Mouse (Mus musculus) limb, embryonic 12.5 days (tissue): ENCODE results near the gene Ass1. TPM values are rescaled to one million over a fixed set of nuclear protein-coding genes. Genes with fewer than 3 reads are reported as not detected.
"Not testable (repeated sequence)": the region's sequence is repeated elsewhere in the genome, so short reads cannot be mapped to it uniquely, and the experiment has no call there.

Experiments
- ATAC-seq: fragments of 200-750 bp; cut with Nextera tagmentation; 2 replicates; pipeline ENCODE4 v1.8.0; 2017; ENCODE audit warnings: low read depth, moderate TSS enrichment; ENCODE audit not compliant: insufficient number of reproducible peaks, insufficient read depth, low FRiP score, low TSS enrichment
- H3K27ac ChIP-seq: fragments of 300-500 bp; sonication (generic); 2 replicates; pipeline ENCODE4 v1.5.1; 2016; ENCODE audit warnings: mild to moderate bottlenecking, moderate library complexity
- H3K27me3 ChIP-seq: fragments of 300-500 bp; sonication (generic); 2 replicates; pipeline ENCODE4 v1.6.1; 2016; ENCODE audit warnings: mild to moderate bottlenecking, moderate library complexity
- H3K36me3 ChIP-seq: fragments of 300-500 bp; sonication (generic); 2 replicates; pipeline ENCODE4 v1.6.1; 2016; ENCODE audit warnings: mild to moderate bottlenecking, moderate library complexity
- H3K4me1 ChIP-seq: fragments of 300-500 bp; sonication (generic); replicated peaks from 2 replicates; pipeline ENCODE4 v1.6.1; 2016
- H3K4me2 ChIP-seq: fragments of 300-500 bp; sonication (generic); 2 replicates; pipeline ENCODE4 v1.6.1; 2016; ENCODE audit warnings: mild to moderate bottlenecking, moderate library complexity
- H3K4me3 ChIP-seq: fragments of 300-500 bp; sonication (generic); replicated peaks from 2 replicates; pipeline ENCODE4 v1.5.1; 2016; ENCODE audit warnings: mild to moderate bottlenecking
- H3K9ac ChIP-seq: fragments of 300-500 bp; sonication (generic); replicated peaks from 2 replicates; pipeline ENCODE4 v1.6.1; 2016; ENCODE audit warnings: mild to moderate bottlenecking, moderate library complexity
- H3K9me3 ChIP-seq: fragments of 300-500 bp; sonication (generic); 2 replicates; pipeline ENCODE4 v1.6.1; 2016; ENCODE audit warnings: mild to moderate bottlenecking, moderate library complexity
- WGBS: fragments of 180-500 bp; shearing (Covaris S2); methylation state at CpG from one replicate; pipeline ENCODE4 v1.1.7; 2016; 5-methylcytosine and 5-hydroxymethylcytosine counted together
- polyA plus RNA-seq: library from polyadenylated mRNA; unstranded; fragments of >200 nt; fragmentation: Nextera tagmentation; extraction: Ambion mirVana; gene quantifications from 2 replicates; pipeline ENCODE4 v1.2.1, GENCODE M21; 2016

The Ass1 gene
- polyA plus RNA-seq, 1 experiment from 2014 or later: 5.5 TPM

DNA sequence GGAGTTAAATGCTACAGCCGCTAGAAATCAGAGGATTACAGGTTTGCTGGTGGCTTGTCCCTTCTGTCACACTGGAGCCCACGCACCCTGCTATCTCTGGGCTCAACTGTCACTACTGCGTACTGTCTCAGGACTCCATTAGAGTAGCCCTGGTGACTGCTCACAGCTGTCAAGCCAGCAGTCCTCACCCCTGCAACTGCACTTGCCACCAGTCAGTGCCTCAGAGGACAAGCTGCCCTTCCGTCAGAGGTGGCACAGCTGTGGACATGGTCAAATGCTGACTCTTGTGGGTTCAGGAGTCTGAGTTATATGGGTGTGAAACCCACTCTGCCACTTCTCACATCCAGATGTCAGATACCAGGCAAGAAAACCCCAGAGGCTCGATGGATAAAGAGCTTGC lies 68.7 kb downstream of the Ass1 start:
- Histone ChIP-seq H3K27me3 (0 out of 2 replicates have a peak, but pooled peaks cover 9% of the 10 kb centered on the region), H3K4me3 (no peak overlapping the region), H3K4me1 (no peaks in the 10 kb centered on the region), H3K27ac (no peak overlapping the region), H3K9me3 (peaks cover 6% of the 10 kb centered on the region; the same call in 1 of the 2 replicates), H3K4me2 (no peak overlapping the region), H3K36me3 (no peaks in the 10 kb centered on the region), H3K9ac (no peak overlapping the region)
- no peak for ATAC-seq
- WGBS: 71% methylated on average over 5 of the region's 5 CpGs

DNA sequence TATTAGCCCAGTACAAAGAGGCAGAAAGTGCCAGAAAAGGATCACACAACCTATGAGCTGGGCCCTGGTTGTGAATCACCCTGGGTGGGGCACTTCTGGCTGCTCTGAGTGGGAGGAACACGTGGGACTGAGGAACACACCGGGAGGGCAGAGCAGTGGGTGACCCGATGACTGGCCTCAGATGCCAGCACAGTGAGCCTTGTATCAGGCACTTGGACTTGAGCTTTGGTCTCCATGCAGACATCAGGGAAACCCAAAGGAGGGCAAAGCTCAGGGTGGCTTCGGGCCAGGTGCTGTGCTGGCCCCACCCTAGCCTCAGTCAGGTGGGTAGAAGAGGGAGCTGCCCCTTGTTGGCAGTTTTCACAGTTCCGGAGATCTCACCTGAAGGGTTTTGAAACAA lies 71.6 kb downstream of the Ass1 start:
- Histone ChIP-seq H3K4me1 (no peaks in the 10 kb centered on the region), H3K9me3 (peaks cover 6% of the 10 kb centered on the region; the same call in 1 of the 2 replicates), H3K27me3 (0 out of 2 replicates have a peak, but pooled peaks cover 9% of the 10 kb centered on the region), H3K36me3 (no peaks in the 10 kb centered on the region), H3K27ac (no peak overlapping the region), H3K4me3 (no peak overlapping the region), H3K9ac (no peak overlapping the region), H3K4me2 (no peak overlapping the region)
- ATAC-seq: no peak
- WGBS: 92% methylated on average over 5 of the region's 5 CpGs

DNA sequence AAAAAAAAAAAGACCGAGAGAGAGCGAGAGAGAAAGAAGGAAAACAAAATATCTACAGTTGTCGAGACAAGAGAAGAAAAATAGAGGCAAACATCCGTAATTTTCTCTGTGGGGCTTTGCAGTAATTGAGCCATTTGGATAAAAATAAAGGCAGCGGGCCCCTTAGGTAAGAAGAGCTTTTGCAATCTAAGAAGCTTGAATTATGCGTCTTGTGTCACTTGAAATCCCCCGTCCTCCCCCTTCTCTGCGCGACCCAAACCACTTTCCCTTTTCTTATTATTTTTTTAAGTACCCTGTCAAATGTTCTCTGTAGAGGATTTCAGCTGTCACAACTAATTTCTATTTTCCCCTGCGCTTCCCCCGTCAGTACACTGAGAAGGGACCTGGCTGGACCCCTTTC lies 77.7 kb downstream of the Ass1 start:
- no peak for ATAC-seq
- 69% methylated on average over 11 of the region's 11 CpGs for WGBS
- no peaks in the 10 kb centered on the region for H3K4me1 ChIP-seq
- H3K4me2 ChIP-seq: no peak overlapping the region
- H3K27me3 ChIP-seq: no peaks in the 10 kb centered on the region
- H3K9ac ChIP-seq: no peak overlapping the region
- H3K27ac ChIP-seq: no peak overlapping the region
- no peak overlapping the region for H3K4me3 ChIP-seq
- H3K9me3 ChIP-seq: no peaks in the 10 kb centered on the region
- no peaks in the 10 kb centered on the region for H3K36me3 ChIP-seq

DNA sequence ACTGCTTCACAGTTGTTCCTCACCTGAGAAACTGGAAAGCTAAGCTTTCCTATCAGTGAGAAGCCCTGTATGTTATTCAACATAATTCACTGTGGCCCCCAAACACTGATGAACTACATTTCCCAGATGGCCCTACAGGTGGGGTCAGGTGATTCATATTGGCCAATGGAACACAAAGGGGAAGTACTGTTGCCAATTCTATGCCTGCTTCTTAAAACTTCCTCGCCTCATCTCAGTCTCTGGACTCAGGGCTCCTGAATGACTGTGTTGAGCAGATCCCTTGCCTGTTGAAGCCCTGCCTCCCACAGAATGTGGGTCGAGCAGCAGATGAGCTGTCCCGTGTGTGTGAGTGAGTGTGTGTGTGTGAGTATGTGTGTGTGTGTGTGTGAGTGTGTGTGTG lies 80.5 kb downstream of the Ass1 start:
- no peak overlapping the region for H3K4me3 ChIP-seq
- no peak for ATAC-seq
- H3K9ac ChIP-seq: no peak overlapping the region
- WGBS: 80% methylated on average over 3 of the region's 3 CpGs
- no peaks in the 10 kb centered on the region for H3K27me3 ChIP-seq
- no peaks in the 10 kb centered on the region for H3K4me1 ChIP-seq
- no peak overlapping the region for H3K27ac ChIP-seq
- no peak overlapping the region for H3K4me2 ChIP-seq
- H3K9me3 ChIP-seq: peaks cover 7% of the 10 kb centered on the region; the same call in 1 of the 2 replicates
- H3K36me3 ChIP-seq: no peaks in the 10 kb centered on the region

DNA sequence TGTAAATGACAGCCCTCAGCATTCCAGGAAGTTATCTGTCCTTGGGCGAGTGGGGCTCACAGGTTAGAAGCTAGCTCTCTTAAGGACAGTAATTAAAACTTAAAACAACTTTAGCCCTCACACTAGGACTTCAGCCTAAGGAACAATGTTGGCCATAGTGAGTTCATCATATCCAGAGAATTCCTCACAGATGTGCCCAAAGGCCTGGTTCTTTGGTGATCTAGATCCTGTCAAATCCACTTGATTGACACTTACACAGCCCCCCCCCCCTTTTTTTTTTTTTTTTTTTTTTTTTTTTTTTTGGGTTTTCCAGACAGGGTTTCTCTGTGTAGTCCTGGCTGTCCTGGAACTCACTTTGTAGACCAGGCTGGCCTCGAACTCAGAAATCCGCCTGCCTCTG lies 81.3 kb downstream of the Ass1 start:
- not testable (repeated sequence) for H3K9me3 ChIP-seq, H3K4me2 ChIP-seq, H3K9ac ChIP-seq, H3K36me3 ChIP-seq, H3K27me3 ChIP-seq, H3K27ac ChIP-seq, ATAC-seq, H3K4me3 ChIP-seq, H3K4me1 ChIP-seq
- WGBS: 96% methylated on average over 3 of the region's 3 CpGs

DNA sequence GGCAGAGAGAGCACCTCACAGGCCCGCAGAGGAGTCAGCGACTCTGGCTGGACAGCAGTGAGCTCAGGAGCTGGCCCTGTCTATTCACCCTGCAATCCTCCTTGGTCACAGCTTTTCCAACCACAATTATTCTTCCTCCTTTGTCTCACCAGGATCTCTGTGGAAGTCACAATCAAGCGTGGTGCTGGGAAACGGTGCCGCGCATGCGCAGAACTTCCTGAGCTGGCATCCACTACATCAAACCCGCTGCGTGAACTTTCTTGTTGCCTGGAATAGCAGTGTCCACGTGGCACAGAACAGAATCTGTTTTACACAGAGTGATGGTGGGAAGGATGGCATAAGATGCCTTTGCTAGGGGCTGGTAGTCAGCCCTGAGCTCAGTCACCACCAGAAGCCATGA lies 82.0 kb downstream of the Ass1 start:
- Histone ChIP-seq H3K9me3 (peaks cover 7% of the 10 kb centered on the region; the same call in 1 of the 2 replicates), H3K4me1 (no peaks in the 10 kb centered on the region), H3K36me3 (no peaks in the 10 kb centered on the region), H3K27ac (no peak overlapping the region), H3K4me2 (no peak overlapping the region), H3K27me3 (no peaks in the 10 kb centered on the region), H3K9ac (no peak overlapping the region), H3K4me3 (no peak overlapping the region)
- ATAC-seq: no peak
- whole genome bisulfite sequencing: 87% methylated on average over 10 of the region's 10 CpGs

DNA sequence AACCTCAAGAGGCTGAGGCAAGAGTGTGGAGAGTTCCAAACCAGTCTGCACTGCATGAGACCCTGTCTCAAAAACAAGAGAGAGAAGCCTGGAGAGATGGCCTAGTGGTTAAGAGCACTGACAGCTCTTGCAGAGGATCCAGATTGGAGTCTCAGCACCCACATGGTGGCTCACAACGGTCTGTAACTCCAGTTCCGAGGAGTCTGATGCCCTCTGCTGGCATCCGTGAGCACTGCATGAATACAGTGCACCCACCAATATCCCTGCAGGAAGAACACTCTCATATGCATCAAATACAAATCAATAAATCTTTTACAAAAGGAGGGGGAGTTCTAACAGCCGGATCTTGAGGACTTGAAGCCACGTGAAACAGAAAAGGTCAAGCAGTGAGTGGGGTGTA lies 84.6 kb downstream of the Ass1 start:
- H3K4me1 ChIP-seq: no peaks in the 10 kb centered on the region
- ATAC-seq: no peak
- 83% methylated on average over 5 of the region's 5 CpGs for WGBS

More for the DNA sequence above, 84.6 kb downstream of the Ass1 start:
- H3K27ac ChIP-seq: no peak overlapping the region
- H3K4me2 ChIP-seq: no peak overlapping the region
- H3K9me3 ChIP-seq: peaks cover 7% of the 10 kb centered on the region; the same call in 1 of the 2 replicates
- H3K4me3 ChIP-seq: no peak overlapping the region
- H3K27me3 ChIP-seq: no peaks in the 10 kb centered on the region
- H3K36me3 ChIP-seq: no peaks in the 10 kb centered on the region
- H3K9ac ChIP-seq: no peak overlapping the region

Other genes starting within 250 kb of the Ass1 start
- gene Ncs1, start 224.4 kb upstream of the Ass1 start, polyA plus RNA-seq: 53.6 and 54.4 TPM in 2 replicates
- 0.19 TPM in 1 of 2 replicates, not detected in the other for gene Hmcn2, start 155.8 kb upstream of the Ass1 start, polyA plus RNA-seq
- 102 and 104 TPM in 2 replicates for gene Fubp3, start 102.4 kb downstream of the Ass1 start, polyA plus RNA-seq
- gene Prdm12, start 169.8 kb downstream of the Ass1 start, polyA plus RNA-seq: 0.66 TPM in 1 of 2 replicates, not detected in the other
- 88.3 and 94.9 TPM in 2 replicates for gene Exosc2, start 200.5 kb downstream of the Ass1 start, polyA plus RNA-seq
- gene Abl1, start 218.2 kb downstream of the Ass1 start, polyA plus RNA-seq: 63.0 and 72.2 TPM in 2 replicates